Mouse (Mus musculus) heart, adult 9 months (tissue): ENCODE results near the gene Npff.

Experiments
- DNase-seq, 2 experiments: peaks; one replicate each; pipeline ENCODE4 v3.0.0; 2022; ENCODE audit warnings: low spot score in 2 of 2

The Npff gene

GRCm38 (mm10) chr15:102524892-102525485, at the start of gene Npff:
Gene Npff, minus strand, starts transcription at chr15:102524942.
- peak; percentile 55 to 69 for DNase-seq

- no peak for DNase-seq
Measured at GRCm38 (mm10) chr15:102572081-102572480, 47.3 kb upstream of the Npff start.

- DNase-seq = no peak
Measured at GRCm38 (mm10) chr15:102567849-102568248, 43.1 kb upstream of the Npff start.

- DNase-seq = no peak
Measured at GRCm38 (mm10) chr15:102563681-102564080, 38.9 kb upstream of the Npff start.

- no peak for DNase-seq
Measured at GRCm38 (mm10) chr15:102563061-102563460, 38.3 kb upstream of the Npff start.

- DNase-seq = no peak
Measured at GRCm38 (mm10) chr15:102562491-102562890, 37.7 kb upstream of the Npff start.

GRCm38 (mm10) chr15:102557580-102557979, 32.8 kb upstream of the Npff start:
- no peak for DNase-seq

GRCm38 (mm10) chr15:102555581-102555980, 30.8 kb upstream of the Npff start:
- no peak for DNase-seq

GRCm38 (mm10) chr15:102552599-102552998, 27.9 kb upstream of the Npff start:
- no peak for DNase-seq

- peak; percentile 42 to 48 for DNase-seq
Measured at GRCm38 (mm10) chr15:102547478-102547877, 22.7 kb upstream of the Npff start.

GRCm38 (mm10) chr15:102546677-102547427, 22.1 kb upstream of the Npff start:
- peak; percentile 62 to 80 for DNase-seq

- no peak for DNase-seq
Measured at GRCm38 (mm10) chr15:102546246-102546645, 21.5 kb upstream of the Npff start.

GRCm38 (mm10) chr15:102544801-102545200, 20.1 kb upstream of the Npff start:
- DNase-seq = no peak

- no peak for DNase-seq
Measured at GRCm38 (mm10) chr15:102533926-102534325, 9.2 kb upstream of the Npff start.

GRCm38 (mm10) chr15:102532106-102532900, 7.6 kb upstream of the Npff start:
- no peak for DNase-seq

- DNase-seq = no peak
Measured at GRCm38 (mm10) chr15:102531586-102531985, 6.8 kb upstream of the Npff start.

GRCm38 (mm10) chr15:102530566-102530965, 5.8 kb upstream of the Npff start:
- no peak for DNase-seq

- DNase-seq = no peak
Measured at GRCm38 (mm10) chr15:102528396-102528795, 3.7 kb upstream of the Npff start.

- DNase-seq = no peak
Measured at GRCm38 (mm10) chr15:102527936-102528335, 3.2 kb upstream of the Npff start.

- DNase-seq = no peak
Measured at GRCm38 (mm10) chr15:102526111-102527002, 1.6 kb upstream of the Npff start.

- no peak for DNase-seq
Measured at GRCm38 (mm10) chr15:102521480-102521879, 3.3 kb downstream of the Npff start.

GRCm38 (mm10) chr15:102520416-102520815, 4.3 kb downstream of the Npff start:
- no peak for DNase-seq
